Mouse (Mus musculus) limb, embryonic 15.5 days (tissue): ENCODE measurements around the gene Cacna2d2. TPM values are rescaled to one million over a fixed set of nuclear protein-coding genes. Genes with fewer than 3 reads are reported as not detected.
"Not testable (repeated sequence)": the region's sequence is repeated elsewhere in the genome, so short reads cannot be mapped to it uniquely, and the experiment has no call there.

Source experiments
- ATAC-seq: fragments of 200-750 bp; cut with Nextera tagmentation; 2 replicates; pipeline ENCODE4 v1.8.0; 2017; ENCODE audit warnings: low read depth, moderate TSS enrichment; ENCODE audit not compliant: insufficient number of reproducible peaks, low FRiP score, low TSS enrichment
- H3K27ac ChIP-seq: fragments of 300-500 bp; sonication (generic); 2 replicates; pipeline ENCODE4 v1.5.1; 2015; ENCODE audit warnings: moderate library complexity, mild to moderate bottlenecking, inconsistent platforms
- H3K27me3 ChIP-seq: fragments of 300-500 bp; sonication (generic); 2 replicates; pipeline ENCODE4 v1.6.1; 2015; ENCODE audit warnings: inconsistent platforms
- H3K36me3 ChIP-seq: fragments of 300-500 bp; sonication (generic); 2 replicates; pipeline ENCODE4 v1.6.1; 2015; ENCODE audit warnings: inconsistent platforms
- H3K4me1 ChIP-seq: fragments of 300-500 bp; sonication (generic); 2 replicates; pipeline ENCODE4 v1.6.1; 2015; ENCODE audit warnings: inconsistent platforms
- H3K4me2 ChIP-seq: fragments of 300-500 bp; sonication (generic); 2 replicates; pipeline ENCODE4 v1.6.1; 2015; ENCODE audit warnings: mild to moderate bottlenecking, inconsistent platforms
- H3K4me3 ChIP-seq: fragments of 300-500 bp; sonication (generic); 2 replicates; pipeline ENCODE4 v1.5.1; 2015; ENCODE audit warnings: mild to moderate bottlenecking, inconsistent platforms
- H3K9ac ChIP-seq: fragments of 300-500 bp; sonication (generic); 2 replicates; pipeline ENCODE4 v1.6.1; 2015; ENCODE audit warnings: inconsistent platforms
- H3K9me3 ChIP-seq: fragments of 300-500 bp; sonication (generic); 2 replicates; pipeline ENCODE4 v1.6.1; 2016; ENCODE audit warnings: inconsistent platforms
- WGBS: fragments of 180-500 bp; shearing (Covaris S2); methylation state at CpG from one replicate; pipeline ENCODE4 v1.1.7; 2015; 5-methylcytosine and 5-hydroxymethylcytosine counted together
- polyA plus RNA-seq: library from polyadenylated mRNA; unstranded; fragments of >200 nt; fragmentation: Nextera tagmentation; extraction: Ambion mirVana; gene quantifications from 2 replicates; pipeline ENCODE4 v1.2.1, GENCODE M21; 2015

The Cacna2d2 gene
- polyA plus RNA-seq, 1 experiment from 2014 or later, result 0.37 TPM

GRCm38 (mm10) chr9:107568331-107569261 lies 169.2 kb downstream of the Cacna2d2 start:
- Histone ChIP-seq H3K4me1 (peaks cover 61% of the 10 kb centered on the region), H3K4me3 (peak overlapping the region; percentile 84), H3K9me3 (no peaks in the 10 kb centered on the region), H3K4me2 (peak overlapping the region; percentile 69), H3K9ac (peak overlapping the region; percentile 67), H3K36me3 (peaks cover 37% of the 10 kb centered on the region), H3K27me3 (no peaks in the 10 kb centered on the region), H3K27ac (peak overlapping the region; percentile 92)
- ATAC-seq, result peak; percentile 78
- WGBS, result under 1% methylated on average over 41 of the region's 41 CpGs

GRCm38 (mm10) chr9:107569270-107569669 lies 169.9 kb downstream of the Cacna2d2 start:
- ATAC-seq, result peak; percentile 22; the same call in 1 of the 2 replicates
- H3K9ac ChIP-seq, result peak overlapping the region; percentile 67
- peak overlapping the region; percentile 92 for H3K27ac ChIP-seq
- peak overlapping the region; percentile 69 for H3K4me2 ChIP-seq
- peaks cover 54% of the 10 kb centered on the region for H3K4me1 ChIP-seq
- H3K36me3 ChIP-seq, result peaks cover 40% of the 10 kb centered on the region
- no peaks in the 10 kb centered on the region for H3K27me3 ChIP-seq
- H3K9me3 ChIP-seq, result no peaks in the 10 kb centered on the region
- peak overlapping the region; percentile 84 for H3K4me3 ChIP-seq
- WGBS, result 0% methylated on average over 21 of the region's 23 CpGs

- H3K27me3 ChIP-seq, result no peaks in the 10 kb centered on the region
- peaks cover 53% of the 10 kb centered on the region for H3K4me1 ChIP-seq
- H3K9ac ChIP-seq, result peak overlapping the region; percentile 67
- ATAC-seq, result no peak
- peak overlapping the region; percentile 92 for H3K27ac ChIP-seq
- H3K4me3 ChIP-seq, result peak overlapping the region; percentile 84
- H3K36me3 ChIP-seq, result peaks cover 42% of the 10 kb centered on the region
- no peaks in the 10 kb centered on the region for H3K9me3 ChIP-seq
- 34% methylated on average over 13 of the region's 13 CpGs for WGBS
- H3K4me2 ChIP-seq, result peak overlapping the region; percentile 69
Measured at GRCm38 (mm10) chr9:107570016-107570415, 170.6 kb downstream of the Cacna2d2 start.

- ATAC-seq, result no peak
- WGBS, result 86% methylated on average over 21 of the region's 21 CpGs
- no peak overlapping the region; the same call in 1 of the 2 replicates for H3K9ac ChIP-seq
- no peak overlapping the region for H3K27ac ChIP-seq
- peak overlapping the region; percentile 69 for H3K4me2 ChIP-seq
- H3K27me3 ChIP-seq, result no peaks in the 10 kb centered on the region
- peaks cover 37% of the 10 kb centered on the region for H3K36me3 ChIP-seq
- no peaks in the 10 kb centered on the region for H3K9me3 ChIP-seq
- peak overlapping the region; percentile 84 for H3K4me3 ChIP-seq
- H3K4me1 ChIP-seq, result peaks cover 53% of the 10 kb centered on the region
Measured at GRCm38 (mm10) chr9:107570845-107571244, 171.4 kb downstream of the Cacna2d2 start.

- H3K9ac ChIP-seq, result no peak overlapping the region
- peak overlapping the region; percentile 17; the same call in 1 of the 2 replicates for H3K4me2 ChIP-seq
- 92% methylated on average over 22 of the region's 22 CpGs for WGBS
- no peak overlapping the region for H3K4me3 ChIP-seq
- no peaks in the 10 kb centered on the region for H3K27me3 ChIP-seq
- H3K36me3 ChIP-seq, result peaks cover 37% of the 10 kb centered on the region
- H3K9me3 ChIP-seq, result no peaks in the 10 kb centered on the region
- H3K27ac ChIP-seq, result no peak overlapping the region
- no peak for ATAC-seq
- peaks cover 54% of the 10 kb centered on the region for H3K4me1 ChIP-seq
Measured at GRCm38 (mm10) chr9:107571534-107572326, 172.3 kb downstream of the Cacna2d2 start.

- Histone ChIP-seq H3K4me2 (no peak overlapping the region), H3K9me3 (no peaks in the 10 kb centered on the region), H3K4me3 (no peak overlapping the region), H3K27ac (no peak overlapping the region), H3K4me1 (peaks cover 54% of the 10 kb centered on the region), H3K27me3 (no peaks in the 10 kb centered on the region), H3K36me3 (peaks cover 37% of the 10 kb centered on the region), H3K9ac (no peak overlapping the region)
- WGBS, result 93% methylated on average over 2 of the region's 2 CpGs
- ATAC-seq, result no peak
Measured at GRCm38 (mm10) chr9:107572327-107572662, 172.9 kb downstream of the Cacna2d2 start.

GRCm38 (mm10) chr9:107573774-107574173 lies 174.4 kb downstream of the Cacna2d2 start:
- peaks cover 51% of the 10 kb centered on the region for H3K4me1 ChIP-seq
- 86% methylated on average over 6 of the region's 6 CpGs for WGBS
- not testable (repeated sequence) for ATAC-seq

GRCm38 (mm10) chr9:107575579-107576356 lies 176.4 kb downstream of the Cacna2d2 start:
- H3K9ac ChIP-seq, result no peak overlapping the region
- H3K4me2 ChIP-seq, result 0 out of 2 replicates have a peak overlapping the region, but pooled peaks have one; percentile 57
- ATAC-seq, result no peak
- H3K27me3 ChIP-seq, result no peaks in the 10 kb centered on the region
- peak overlapping the region; percentile 87 for H3K27ac ChIP-seq
- no peaks in the 10 kb centered on the region for H3K9me3 ChIP-seq
- WGBS, result 70% methylated on average over 14 of the region's 14 CpGs
- peaks cover 39% of the 10 kb centered on the region for H3K36me3 ChIP-seq
- 0 out of 2 replicates have a peak overlapping the region, but pooled peaks have one; percentile 43 for H3K4me3 ChIP-seq
- peaks cover 54% of the 10 kb centered on the region for H3K4me1 ChIP-seq

More at GRCm38 (mm10) chr9:107573774-107574173, 174.4 kb downstream of the Cacna2d2 start:
- H3K27ac ChIP-seq, H3K4me2 ChIP-seq, H3K4me3 ChIP-seq, H3K9me3 ChIP-seq, H3K9ac ChIP-seq, H3K27me3 ChIP-seq: not testable (repeated sequence)
- H3K36me3 ChIP-seq, result peaks cover 37% of the 10 kb centered on the region

- H3K9ac ChIP-seq, result peak within 1 kb of the TSS; percentile 40; the same call in 1 of the 2 replicates
- no peaks in the 10 kb centered on the region for H3K9me3 ChIP-seq
- peak; percentile 60; the same call in 1 of the 2 replicates for ATAC-seq
- H3K4me2 ChIP-seq, result peak within 1 kb of the TSS; percentile 57
- H3K27ac ChIP-seq, result peak within 1 kb of the TSS; percentile 87
- H3K4me3 ChIP-seq, result peak within 1 kb of the TSS; percentile 43
- H3K4me1 ChIP-seq, result peaks cover 50% of the 10 kb centered on the region
- peaks cover 32% of the 10 kb centered on the region for H3K36me3 ChIP-seq
- WGBS, result 17% methylated on average over 16 of the region's 16 CpGs
- no peaks in the 10 kb centered on the region for H3K27me3 ChIP-seq
Measured at GRCm38 (mm10) chr9:107576357-107577107, 177.1 kb downstream of the Cacna2d2 start, which contains the start of gene Hyal1. Hyal1 (plus strand) TSS chr9:107576927.

GRCm38 (mm10) chr9:107577871-107578270 lies 178.5 kb downstream of the Cacna2d2 start:
- WGBS, result 93% methylated on average over 10 of the region's 10 CpGs
- Histone ChIP-seq H3K4me1 (peaks cover 55% of the 10 kb centered on the region), H3K4me2 (0 out of 2 replicates have a peak overlapping the region, but pooled peaks have one; percentile 6)

More at GRCm38 (mm10) chr9:107577871-107578270, 178.5 kb downstream of the Cacna2d2 start:
- no peak overlapping the region for H3K9ac ChIP-seq
- H3K27ac ChIP-seq, result no peak overlapping the region
- ATAC-seq, result no peak
- no peaks in the 10 kb centered on the region for H3K9me3 ChIP-seq
- H3K4me3 ChIP-seq, result no peak overlapping the region
- no peaks in the 10 kb centered on the region for H3K27me3 ChIP-seq
- H3K36me3 ChIP-seq, result peaks cover 23% of the 10 kb centered on the region
